Mouse (Mus musculus): ENCODE results near the gene Pla2g4e. TPM values are rescaled to one million over a fixed set of nuclear protein-coding genes. Genes with fewer than 3 reads are reported as not detected.
A peak's percentile ranks its signal among the peaks of the same experiment; 100 is the strongest.

Gene Pla2g4e
- total RNA-seq, 2 experiments from 2014 or later: 8.4 to 9.3 TPM

DNA sequence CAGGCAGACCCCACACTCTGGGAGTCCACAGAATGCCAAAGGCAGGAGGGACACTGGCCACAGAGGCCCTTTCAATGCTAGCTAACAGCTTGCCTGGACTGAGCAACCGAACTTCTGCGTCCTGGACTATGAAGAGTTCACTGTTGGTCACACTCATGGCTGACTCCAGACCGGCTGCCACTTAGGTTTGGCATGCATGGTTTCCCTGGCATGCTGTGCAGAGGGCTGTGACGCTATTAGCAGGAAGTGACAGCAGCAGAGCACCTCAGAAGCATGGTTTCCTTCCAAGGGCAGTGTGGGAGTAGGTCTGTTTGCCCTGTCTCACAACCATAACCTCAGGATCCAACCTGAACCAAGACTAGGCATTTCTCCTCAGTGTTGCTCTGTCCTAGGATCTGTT, 118.7 kb downstream of the Pla2g4e start:
- DNase-seq (ENCODE audit: low spot score in 2 of 2): no peak

DNA sequence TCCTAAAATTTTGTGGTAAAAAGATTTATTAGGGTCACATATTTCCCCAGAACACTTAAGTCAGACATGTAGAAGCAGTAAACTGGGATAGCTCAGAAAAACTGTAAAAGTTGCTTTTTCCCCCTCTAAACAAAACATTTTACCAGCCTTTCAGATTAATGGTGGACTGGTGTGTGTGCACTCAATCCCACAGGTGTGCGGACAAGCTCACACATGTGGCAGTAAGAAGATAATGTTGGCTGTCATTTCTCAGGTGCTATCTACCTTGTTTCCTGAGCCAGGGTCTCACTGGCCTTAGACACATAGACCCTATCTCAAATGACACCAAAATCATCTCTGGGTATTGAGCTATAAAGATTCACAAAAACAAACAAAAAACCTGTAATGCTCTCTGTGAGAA, 119.7 kb downstream of the Pla2g4e start:
- DNase-seq (ENCODE audit: low spot score in 2 of 2): no peak

DNA sequence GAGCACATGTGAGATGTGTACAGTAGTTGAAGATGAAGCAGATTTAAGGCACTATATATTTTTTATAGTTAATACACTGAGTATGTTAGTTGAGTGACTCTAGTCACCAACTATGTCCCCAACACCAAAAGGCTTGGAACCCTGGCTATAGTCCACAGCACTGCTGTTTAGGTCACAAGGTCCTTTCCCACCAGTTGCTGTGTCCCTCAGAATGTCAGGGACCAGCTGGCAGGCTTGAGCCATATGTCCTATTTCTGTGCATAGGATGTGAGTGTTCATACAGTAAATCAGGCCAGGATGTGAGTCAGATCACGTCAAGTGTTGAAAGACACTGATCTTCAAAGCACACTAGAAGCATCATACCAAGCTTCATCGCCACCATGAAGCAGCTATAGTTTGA, 120.2 kb downstream of the Pla2g4e start:
- no peak for DNase-seq (ENCODE audit: low spot score in 2 of 2)

DNA sequence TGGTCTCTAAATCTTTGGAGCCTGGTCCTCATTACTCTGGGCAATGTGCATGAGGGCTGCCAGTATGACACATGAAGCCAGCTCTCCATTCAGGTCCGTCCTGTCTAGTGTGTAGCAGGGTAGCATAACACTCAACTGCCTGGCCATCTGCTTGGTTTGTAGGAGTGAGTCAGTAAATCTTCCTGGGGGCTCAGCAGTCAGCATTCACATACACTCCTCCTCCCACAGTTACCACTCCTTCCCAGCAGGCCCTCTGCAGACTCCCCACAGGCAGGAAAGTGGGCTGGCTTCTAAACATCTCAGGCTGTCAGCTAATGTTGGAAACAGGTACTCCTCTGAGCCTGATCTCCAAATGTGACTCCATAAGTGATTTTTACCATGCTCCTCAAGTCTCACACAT, 121.0 kb downstream of the Pla2g4e start:
- no peak for DNase-seq (ENCODE audit: low spot score in 2 of 2)

DNA sequence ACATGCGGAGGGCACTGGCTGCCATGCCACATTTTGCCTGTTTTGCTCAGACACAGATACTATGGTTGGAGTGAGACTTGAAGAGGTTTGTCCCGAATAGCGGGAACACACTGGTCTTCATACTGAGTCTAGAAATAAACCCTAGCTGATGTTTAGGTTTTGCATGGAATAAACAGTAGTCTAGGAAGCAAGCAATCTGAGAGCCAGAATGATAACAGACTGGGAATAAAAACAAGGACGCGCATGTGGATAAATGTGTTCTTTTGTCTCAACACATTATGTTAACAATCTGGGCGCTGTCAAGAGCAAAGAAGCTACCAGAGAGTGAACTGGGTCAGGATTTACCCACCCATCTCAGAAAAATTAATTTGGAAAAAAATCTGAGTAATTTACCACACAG, 122.2 kb downstream of the Pla2g4e start:
- DNase-seq (ENCODE audit: low spot score in 2 of 2): peak in 1 of 2 experiments; percentile 29

DNA sequence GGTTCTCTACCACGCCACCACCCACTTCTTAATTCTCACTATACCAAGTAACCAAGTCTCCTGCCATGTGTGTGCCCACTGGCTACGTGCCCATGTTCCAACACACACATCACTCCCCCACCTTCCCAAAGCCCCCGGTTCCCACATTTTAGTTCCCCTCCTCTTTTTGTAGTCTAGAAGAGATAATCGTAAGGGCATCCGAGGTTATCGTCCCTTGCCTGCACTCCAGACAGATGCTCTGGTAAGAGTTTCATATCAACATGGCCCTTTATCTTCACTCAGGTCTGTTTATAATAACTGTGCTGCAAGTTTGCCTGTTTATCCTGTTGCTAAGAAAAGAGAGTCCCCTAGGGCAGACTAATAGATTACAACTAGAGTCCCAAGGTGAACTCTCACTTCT, 127.8 kb downstream of the Pla2g4e start:
- DNase-seq (ENCODE audit: low spot score in 2 of 2): no peak

Other genes with a start within 250 kb of the Pla2g4e start
- gene Jmjd7, start 217.9 kb downstream of the Pla2g4e start, total RNA-seq (2021): 1 to 10 TPM; 5.3 to 6.3 TPM
- 1 to 10 TPM; 1.1 to 1.8 TPM for gene Gm28042, start 217.8 kb downstream of the Pla2g4e start, total RNA-seq (2021)
- 1 to 10 TPM; 4.9 TPM for gene Pla2g4b, start 211.9 kb downstream of the Pla2g4e start, total RNA-seq (2021)
- 1 to 10 TPM; 9.7 to 9.8 TPM for gene Ehd4, start 90.7 kb downstream of the Pla2g4e start, total RNA-seq (2021)
- under 1 TPM in 1 of 2 experiments, not detected in 1; 0.12 TPM for gene Pla2g4d, start 43.9 kb upstream of the Pla2g4e start, total RNA-seq (2021)
- under 1 TPM in 1 of 2 experiments, not detected in 1; 0.17 TPM for gene Pla2g4f, start 68.8 kb upstream of the Pla2g4e start, total RNA-seq (2021)
- gene Vps39, start 107.8 kb upstream of the Pla2g4e start, total RNA-seq (2021): 10 to 100 TPM; 59.3 to 66.2 TPM
- gene Ganc, start 158.6 kb upstream of the Pla2g4e start, total RNA-seq (2021): 10 to 100 TPM; 11.4 to 12.1 TPM
- gene Tmem87a, start 158.8 kb upstream of the Pla2g4e start, total RNA-seq (2021): 10 to 100 TPM; 34.3 to 37.2 TPM
- gene Capn3, start 210.7 kb upstream of the Pla2g4e start, total RNA-seq (2021): 10 to 100 TPM in 1 of 2 experiments, 1 to 10 TPM in 1; 6.7 to 10.2 TPM

Data from layer of hippocampus, postnatal 14 days (tissue).